Mouse (Mus musculus) intestine, embryonic 14.5 days (tissue): ENCODE results near the gene Cntnap1. TPM values are rescaled to one million over a fixed set of nuclear protein-coding genes. Genes with fewer than 3 reads are reported as not detected.

Experiments used
- ATAC-seq: fragments of 200-750 bp; cut with Nextera tagmentation; replicated peaks from 2 replicates; pipeline ENCODE4 v1.8.0; 2017; ENCODE audit warnings: low read depth, moderate number of reproducible peaks, moderate TSS enrichment, moderate library complexity; ENCODE audit not compliant: low FRiP score, low TSS enrichment
- DNase-seq: peaks from one replicate; pipeline ENCODE4 v3.0.0-alpha.2; 2018; ENCODE audit warnings: low spot score
- H3K27ac ChIP-seq: fragments of 300-500 bp; sonication (generic); 2 replicates; pipeline ENCODE4 v1.5.1; 2014; ENCODE audit warnings: low read depth, mild to moderate bottlenecking, control low read depth
- H3K27me3 ChIP-seq: fragments of 300-500 bp; sonication (generic); replicated peaks from 2 replicates; pipeline ENCODE4 v1.6.1; 2014; ENCODE audit warnings: low read length, control low read depth; ENCODE audit not compliant: control insufficient read depth, insufficient read depth
- H3K36me3 ChIP-seq: fragments of 300-500 bp; sonication (generic); 2 replicates; pipeline ENCODE4 v1.6.1; 2014; ENCODE audit warnings: low read length, control low read depth; ENCODE audit not compliant: control insufficient read depth, insufficient read depth
- H3K4me1 ChIP-seq: fragments of 300-500 bp; sonication (generic); replicated peaks from 2 replicates; pipeline ENCODE4 v1.6.1; 2014; ENCODE audit warnings: low read length, control low read depth, mixed read lengths; ENCODE audit not compliant: control insufficient read depth, insufficient read depth
- H3K4me2 ChIP-seq: fragments of 300-500 bp; sonication (generic); 2 replicates; pipeline ENCODE4 v1.6.1; 2014; ENCODE audit warnings: low read length
- H3K4me3 ChIP-seq: fragments of 300-500 bp; sonication (generic); 2 replicates; pipeline ENCODE4 v1.5.1; 2014; ENCODE audit warnings: low read depth, low read length, control low read depth, mixed read lengths
- H3K9ac ChIP-seq: fragments of 300-500 bp; sonication (generic); 2 replicates; pipeline ENCODE4 v1.6.1; 2014; ENCODE audit warnings: mild to moderate bottlenecking, low read length
- H3K9me3 ChIP-seq: fragments of 300-500 bp; sonication (generic); 2 replicates; pipeline ENCODE4 v1.6.1; 2016; ENCODE audit warnings: low read length, control low read depth; ENCODE audit not compliant: control insufficient read depth
- WGBS: fragments of 180-500 bp; shearing (Covaris S2); extraction: QIAGEN DNeasy Blood & Tissue Kit; methylation state at CpG from one replicate; pipeline ENCODE4 v1.1.7; 2014; 5-methylcytosine and 5-hydroxymethylcytosine counted together
- polyA plus RNA-seq: library from polyadenylated mRNA; unstranded; fragments of >200 nt; fragmentation: Nextera tagmentation; extraction: Ambion mirVana; gene quantifications from 2 replicates; pipeline ENCODE4 v1.2.1, GENCODE M21; 2014

Gene Cntnap1
- polyA plus RNA-seq, 1 experiment from 2014 or later: 1.4 TPM

- no peak for DNase-seq
- 89% methylated on average over 6 of the region's 6 CpGs for WGBS
- 0 out of 2 replicates have a peak, but pooled peaks cover 4% of the 10 kb centered on the region for H3K9me3 ChIP-seq
- H3K4me1 ChIP-seq: peaks cover 4% of the 10 kb centered on the region; the same call in 1 of the 2 replicates
- no peak overlapping the region for H3K27ac ChIP-seq
- H3K4me3 ChIP-seq: no peak overlapping the region
- H3K27me3 ChIP-seq: no peaks in the 10 kb centered on the region
- peaks cover 3% of the 10 kb centered on the region for H3K36me3 ChIP-seq
- no peak overlapping the region for H3K4me2 ChIP-seq
- H3K9ac ChIP-seq: no peak overlapping the region
- no peak for ATAC-seq
Observed at GRCm38 (mm10) chr11:101131701-101132100, 38.6 kb upstream of the Cntnap1 start.

- Histone ChIP-seq H3K36me3 (no peaks in the 10 kb centered on the region), H3K4me1 (peaks cover 4% of the 10 kb centered on the region; the same call in 1 of the 2 replicates), H3K4me2 (no peak overlapping the region), H3K4me3 (no peak overlapping the region), H3K9ac (no peak overlapping the region), H3K27me3 (no peaks in the 10 kb centered on the region), H3K9me3 (0 out of 2 replicates have a peak, but pooled peaks cover 4% of the 10 kb centered on the region), H3K27ac (no peak overlapping the region)
- 67% methylated on average over 12 of the region's 12 CpGs for WGBS
- DNase-seq (no peak), ATAC-seq (no peak)
Observed at GRCm38 (mm10) chr11:101133037-101133436, 37.3 kb upstream of the Cntnap1 start.

- 0 out of 2 replicates have a peak, but pooled peaks cover 4% of the 10 kb centered on the region for H3K9me3 ChIP-seq
- ATAC-seq: no peak
Observed at GRCm38 (mm10) chr11:101134217-101134865, 36.0 kb upstream of the Cntnap1 start.

GRCm38 (mm10) chr11:101137000-101137399, 33.3 kb upstream of the Cntnap1 start:
- Histone ChIP-seq H3K27ac (no peak overlapping the region), H3K4me2 (no peak overlapping the region), H3K4me3 (no peak overlapping the region), H3K9ac (no peak overlapping the region), H3K4me1 (peaks cover 10% of the 10 kb centered on the region; the same call in 1 of the 2 replicates), H3K27me3 (0 out of 2 replicates have a peak, but pooled peaks cover 7% of the 10 kb centered on the region), H3K9me3 (no peaks in the 10 kb centered on the region), H3K36me3 (no peaks in the 10 kb centered on the region)
- no peak for DNase-seq
- ATAC-seq: no peak
- 76% methylated on average over 7 of the region's 7 CpGs for WGBS

More at GRCm38 (mm10) chr11:101134217-101134865, 36.0 kb upstream of the Cntnap1 start:
- Histone ChIP-seq H3K9ac (no peak overlapping the region), H3K27me3 (no peaks in the 10 kb centered on the region), H3K4me2 (no peak overlapping the region), H3K4me1 (peaks cover 10% of the 10 kb centered on the region; the same call in 1 of the 2 replicates), H3K4me3 (no peak overlapping the region), H3K36me3 (no peaks in the 10 kb centered on the region), H3K27ac (no peak overlapping the region)
- WGBS: 76% methylated on average over 13 of the region's 13 CpGs
- no peak for DNase-seq

- Histone ChIP-seq H3K9me3 (no peaks in the 10 kb centered on the region), H3K4me3 (no peak overlapping the region), H3K36me3 (no peaks in the 10 kb centered on the region), H3K27me3 (0 out of 2 replicates have a peak, but pooled peaks cover 7% of the 10 kb centered on the region), H3K9ac (no peak overlapping the region), H3K4me1 (peaks cover 10% of the 10 kb centered on the region; the same call in 1 of the 2 replicates), H3K27ac (0 out of 2 replicates have a peak overlapping the region, but pooled peaks have one; percentile 35), H3K4me2 (peak overlapping the region; percentile 41)
- ATAC-seq: peak; percentile 34; the same call in 1 of the 2 replicates
- WGBS: 17% methylated on average over 15 of the region's 15 CpGs
- DNase-seq: peak; percentile 74
Observed at GRCm38 (mm10) chr11:101138536-101139181, 31.7 kb upstream of the Cntnap1 start.

GRCm38 (mm10) chr11:101140164-101140819, 30.0 kb upstream of the Cntnap1 start:
- Histone ChIP-seq H3K9ac (no peak overlapping the region), H3K4me1 (peaks cover 13% of the 10 kb centered on the region), H3K27ac (no peak overlapping the region), H3K4me3 (peak overlapping the region; percentile 15; the same call in 1 of the 2 replicates), H3K9me3 (no peaks in the 10 kb centered on the region), H3K4me2 (peak overlapping the region; percentile 46), H3K36me3 (no peaks in the 10 kb centered on the region), H3K27me3 (0 out of 2 replicates have a peak, but pooled peaks cover 7% of the 10 kb centered on the region)
- ATAC-seq (no peak), DNase-seq (peak; percentile 65)
- 52% methylated on average over 27 of the region's 27 CpGs for WGBS

- no peak overlapping the region for H3K27ac ChIP-seq
- H3K4me2 ChIP-seq: no peak overlapping the region
- H3K9me3 ChIP-seq: no peaks in the 10 kb centered on the region
- 0 out of 2 replicates have a peak, but pooled peaks cover 7% of the 10 kb centered on the region for H3K27me3 ChIP-seq
- ATAC-seq (no peak), DNase-seq (no peak)
- H3K36me3 ChIP-seq: no peaks in the 10 kb centered on the region
- H3K4me1 ChIP-seq: peaks cover 13% of the 10 kb centered on the region
- no peak overlapping the region for H3K4me3 ChIP-seq
- 80% methylated on average over 8 of the region's 8 CpGs for WGBS
- no peak overlapping the region for H3K9ac ChIP-seq
Observed at GRCm38 (mm10) chr11:101141088-101141487, 29.2 kb upstream of the Cntnap1 start.

- H3K9me3 ChIP-seq: no peaks in the 10 kb centered on the region
- DNase-seq (no peak), ATAC-seq (no peak)
- no peak overlapping the region for H3K4me3 ChIP-seq
- no peak overlapping the region for H3K27ac ChIP-seq
- H3K9ac ChIP-seq: no peak overlapping the region
- H3K27me3 ChIP-seq: 0 out of 2 replicates have a peak, but pooled peaks cover 7% of the 10 kb centered on the region
- WGBS: 84% methylated on average over 10 of the region's 10 CpGs
- H3K4me1 ChIP-seq: peaks cover 13% of the 10 kb centered on the region
- no peaks in the 10 kb centered on the region for H3K36me3 ChIP-seq
- H3K4me2 ChIP-seq: no peak overlapping the region
Observed at GRCm38 (mm10) chr11:101142215-101142967, 27.9 kb upstream of the Cntnap1 start.
